ENCODE assay signal across 21 mouse cellular contexts in genomic region chr3:140477670-140478208, GRCm38 (mm10).
DNase-seq lines count a peak whose midpoint lies in the region; ATAC-seq lines count a peak whose summit lies in the region.
"Had no signal": no experiment of that assay in that cellular context is flagged by ENCODE, and none has a peak within 500 bp of the region (broad histone marks: within the 10 kb centered on the region; RNA-seq: fewer than 3 reads in every experiment).

No protein-coding gene starts in this region.

- no peak overlapping the region for H3K4me2 ChIP-seq in forebrain, embryonic 13.5 days
- no peak overlapping the region for H3K4me2 ChIP-seq in midbrain, embryonic 13.5 days (replicated peaks)
- no peak overlapping the region for H3K4me2 ChIP-seq in midbrain, embryonic 15.5 days
- H3K4me2 ChIP-seq: embryonic facial prominence, embryonic 13.5 days; hindbrain, embryonic 14.5 days had no signal

- H3K4me1 ChIP-seq in forebrain, embryonic 13.5 days = no peaks in the 10 kb centered on the region
- peaks cover 14% of the 10 kb centered on the region for H3K4me1 ChIP-seq in forebrain, embryonic 10.5 days
- peaks cover 2% of the 10 kb centered on the region; the same call in 1 of the 2 replicates for H3K4me1 ChIP-seq in midbrain, embryonic 13.5 days (replicated peaks)
- no peaks in the 10 kb centered on the region for H3K4me1 ChIP-seq in midbrain, embryonic 15.5 days
- H3K4me1 ChIP-seq: embryonic facial prominence, embryonic 13.5 days; heart, embryonic 10.5 days had no signal

- no peaks in the 10 kb centered on the region for H3K9me3 ChIP-seq in forebrain, embryonic 13.5 days (replicated peaks)
- no peaks in the 10 kb centered on the region for H3K9me3 ChIP-seq in forebrain, embryonic 10.5 days
- H3K9me3 ChIP-seq in midbrain, embryonic 13.5 days = no peaks in the 10 kb centered on the region
- no peaks in the 10 kb centered on the region for H3K9me3 ChIP-seq in midbrain, embryonic 15.5 days
- H3K9me3 ChIP-seq: embryonic facial prominence, embryonic 13.5 days; heart, embryonic 10.5 days had no signal

- no peak overlapping the region for H3K4me3 ChIP-seq in forebrain, embryonic 13.5 days
- no peak overlapping the region for H3K4me3 ChIP-seq in forebrain, embryonic 10.5 days
- H3K4me3 ChIP-seq in midbrain, embryonic 13.5 days (replicated peaks) = no peak overlapping the region
- no peak overlapping the region for H3K4me3 ChIP-seq in midbrain, embryonic 15.5 days
- H3K4me3 ChIP-seq: embryonic facial prominence, embryonic 13.5 days; heart, embryonic 10.5 days had no signal

- no peaks in the 10 kb centered on the region for H3K36me3 ChIP-seq in forebrain, embryonic 13.5 days (ENCODE audit: poor library complexity, severe bottlenecking)
- H3K36me3 ChIP-seq in forebrain, embryonic 10.5 days (replicated peaks) = no peaks in the 10 kb centered on the region
- no peaks in the 10 kb centered on the region for H3K36me3 ChIP-seq in midbrain, embryonic 13.5 days
- no peaks in the 10 kb centered on the region for H3K36me3 ChIP-seq in midbrain, embryonic 15.5 days (replicated peaks)
- H3K36me3 ChIP-seq: embryonic facial prominence, embryonic 13.5 days; heart, embryonic 10.5 days had no signal

- intact Hi-C loops in left cerebral cortex, postnatal 25 days (cut with DNase I) = no loop called here

- ATAC-seq in forebrain, embryonic 13.5 days = peak; percentile 81; the same call in 1 of the 2 replicates
- 0 out of 2 replicates have a peak, but pooled peaks have one; percentile 67 for ATAC-seq in midbrain, embryonic 13.5 days
- ATAC-seq in midbrain, embryonic 15.5 days (replicated peaks) = no peak
- ATAC-seq: activated CD4-positive, CD25-positive, alpha-beta regulatory T cell, adult 4 months; Patski had no signal

- no peak overlapping the region for H3K9ac ChIP-seq in forebrain, embryonic 13.5 days
- H3K9ac ChIP-seq in midbrain, embryonic 13.5 days (replicated peaks) = no peak overlapping the region
- H3K9ac ChIP-seq in midbrain, embryonic 15.5 days = no peak overlapping the region
- H3K9ac ChIP-seq: embryonic facial prominence, embryonic 13.5 days; hindbrain, embryonic 14.5 days had no signal

- peaks cover 31% of the 10 kb centered on the region for H3K27me3 ChIP-seq in forebrain, embryonic 13.5 days
- H3K27me3 ChIP-seq in forebrain, embryonic 10.5 days (ENCODE audit: poor library complexity, severe bottlenecking) = peaks cover 59% of the 10 kb centered on the region
- no peaks in the 10 kb centered on the region for H3K27me3 ChIP-seq in midbrain, embryonic 13.5 days
- no peaks in the 10 kb centered on the region for H3K27me3 ChIP-seq in midbrain, embryonic 15.5 days (replicated peaks)
- H3K27me3 ChIP-seq: CH12.LX; embryonic facial prominence, embryonic 13.5 days; Patski had no signal

- 3% methylated on average over 3 of the region's 3 CpGs for WGBS in forebrain, embryonic 13.5 days
- 31% methylated on average over 3 of the region's 3 CpGs for WGBS in forebrain, embryonic 10.5 days
- WGBS in midbrain, embryonic 13.5 days = 13% methylated on average over 3 of the region's 3 CpGs
- 23% methylated on average over 3 of the region's 3 CpGs for WGBS in midbrain, embryonic 15.5 days

- DNase-seq in forebrain, embryonic 10.5 days (ENCODE audit: extremely low spot score, low spot score) = no peak
- peak; percentile 11 for DNase-seq in retina, postnatal 1 day
- no peak for DNase-seq in retina, embryonic 14.5 days (ENCODE audit: low spot score)
- no peak for DNase-seq in left cerebral cortex, postnatal 25 days (ENCODE audit: low spot score in 2 of 2)
- DNase-seq: adrenal gland, postnatal 14 days; cerebellum, adult 18-20 months; cerebellum, adult 9-11 months; cerebellum, postnatal 36 days; gastrocnemius, postnatal 10 days; heart, adult 18-20 months; heart, postnatal 10 days; heart, postnatal 4 days had no signal

- H3K27ac ChIP-seq in forebrain, embryonic 13.5 days = no peak overlapping the region
- no peak overlapping the region for H3K27ac ChIP-seq in forebrain, embryonic 10.5 days
- H3K27ac ChIP-seq in midbrain, embryonic 13.5 days = no peak overlapping the region
- H3K27ac ChIP-seq in midbrain, embryonic 15.5 days = no peak overlapping the region
- H3K27ac ChIP-seq: embryonic facial prominence, embryonic 13.5 days; heart, embryonic 10.5 days; hindbrain, embryonic 14.5 days had no signal
